Mouse (Mus musculus) right cerebral cortex, postnatal 14 days (tissue): ENCODE measurements at regions not wholly inside any gene's neighbourhood (a gene's known extent, or its start where the extent isn't known, plus 50 kb on each side); places are given as distances from the start of the nearest gene placed in this dataset.
A peak's percentile ranks its signal among the peaks of the same experiment; 100 is the strongest.

Experiments used
- DNase-seq: peaks from one replicate; pipeline ENCODE4 v3.0.0; 2022

DNA sequence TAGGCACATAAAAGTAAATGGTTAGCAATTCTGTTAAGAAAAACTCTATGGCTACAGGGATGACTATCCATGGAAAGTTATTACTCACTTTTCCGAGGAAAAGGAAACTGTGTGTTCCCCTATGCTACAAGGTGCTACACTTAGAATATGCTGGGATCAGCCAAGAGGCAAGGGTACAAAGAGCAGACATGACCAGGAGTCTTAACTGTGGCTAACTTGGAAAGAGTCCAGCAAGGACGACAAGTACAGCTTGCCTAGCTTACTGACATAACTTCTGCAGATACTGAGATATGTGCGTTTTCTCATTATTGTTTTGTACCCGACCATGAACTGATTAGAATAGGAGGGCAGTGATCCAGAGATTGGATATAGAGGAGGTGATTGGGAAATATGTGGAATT is 296.4 kb downstream of the Gm16223 start:
- DNase-seq: no peak

DNA sequence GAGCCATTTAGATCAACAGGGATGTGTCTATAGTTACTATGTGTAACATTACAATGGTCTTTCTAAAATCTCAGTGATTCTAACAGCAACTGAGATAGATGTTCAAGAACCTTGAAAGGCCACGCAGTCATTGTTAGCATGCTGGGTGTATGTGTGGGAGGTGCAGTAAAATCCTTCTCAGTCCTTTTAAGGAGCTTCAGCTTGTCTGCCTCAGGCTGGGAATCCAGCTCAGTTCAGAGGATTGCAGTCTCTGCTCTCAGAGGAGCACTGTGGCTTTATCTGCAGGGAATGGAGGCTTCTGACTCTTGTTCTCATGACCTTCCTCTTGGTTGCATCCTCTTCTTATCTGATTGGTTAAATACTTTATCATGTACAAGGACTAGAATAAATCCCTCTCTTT is 320.2 kb downstream of the Gm16223 start:
- DNase-seq: no peak

DNA sequence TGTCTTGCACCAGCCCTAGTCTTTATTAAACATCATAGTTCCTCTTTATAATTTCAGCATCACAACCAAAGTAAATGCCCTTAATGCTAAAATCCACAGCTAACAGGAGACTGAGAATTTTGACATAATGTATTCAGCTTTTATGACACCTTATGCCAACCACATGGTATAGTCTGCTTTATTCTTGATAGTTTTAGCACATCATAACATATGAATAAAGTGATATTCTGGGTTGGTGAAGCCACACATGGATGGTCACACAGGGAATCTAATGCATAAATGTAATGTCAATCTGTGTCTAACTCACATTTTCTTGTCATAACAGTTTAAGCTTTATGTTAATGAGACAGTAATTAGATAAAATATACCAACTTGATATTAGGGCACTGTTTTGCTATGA is 328.9 kb downstream of the Gm16223 start:
- no peak for DNase-seq

DNA sequence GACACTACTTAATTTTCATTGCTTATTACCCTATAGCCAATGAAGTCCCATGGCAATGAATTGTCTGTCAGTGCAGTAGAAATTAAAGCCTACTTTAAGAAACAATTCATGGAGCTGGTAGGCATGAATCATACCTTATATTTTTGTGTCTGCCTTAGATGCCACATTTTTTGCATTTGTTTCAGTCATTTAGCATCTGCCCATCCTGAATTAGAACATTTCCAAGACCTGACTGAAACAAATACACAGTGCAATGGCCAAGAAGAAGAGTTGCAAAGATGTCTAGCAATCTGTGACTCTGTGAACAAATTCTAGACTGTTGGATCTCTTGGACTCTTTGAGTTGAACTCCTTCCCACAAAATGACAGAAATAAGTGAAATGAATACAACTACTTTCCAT is 342.2 kb downstream of the Gm16223 start:
- DNase-seq: no peak

DNA sequence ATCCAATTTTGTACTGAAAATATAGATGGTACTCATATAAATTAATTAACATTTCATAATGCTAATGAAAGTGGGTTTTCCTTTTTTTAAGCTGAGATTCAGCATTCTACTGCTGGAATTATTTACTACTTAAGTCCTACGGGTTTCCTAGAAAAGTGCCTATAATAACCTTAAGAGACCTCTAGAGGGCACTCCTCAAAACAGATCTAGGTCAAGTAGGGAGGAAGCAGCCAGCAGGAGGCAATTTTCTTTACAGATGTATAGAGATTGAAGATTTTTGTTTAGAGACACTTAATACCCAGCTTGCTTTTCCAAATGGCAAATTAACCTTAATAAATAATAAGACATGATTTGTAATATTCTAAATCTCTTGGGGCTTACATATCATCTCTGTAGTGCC is 344.5 kb downstream of the Gm16223 start:
- DNase-seq: no peak

DNA sequence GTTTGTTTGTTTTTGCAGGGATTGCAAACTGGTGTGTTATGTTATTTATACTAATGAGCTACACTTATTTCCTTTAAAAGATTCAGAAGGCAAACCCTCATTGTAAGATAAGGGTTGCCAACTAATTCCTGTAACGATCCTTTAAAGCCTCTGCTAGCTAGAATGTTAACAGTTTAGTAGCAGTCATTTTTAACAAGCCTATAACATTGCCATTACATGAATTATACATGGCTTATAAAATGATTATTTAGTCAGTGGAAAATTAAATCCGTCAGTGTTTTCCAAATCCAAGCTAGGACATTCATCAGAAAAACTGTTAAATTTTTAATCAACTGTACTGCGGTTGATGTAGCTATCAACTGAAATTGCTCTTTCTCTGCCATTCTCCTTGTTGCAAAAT is 358.1 kb downstream of the Gm16223 start:
- no peak for DNase-seq

DNA sequence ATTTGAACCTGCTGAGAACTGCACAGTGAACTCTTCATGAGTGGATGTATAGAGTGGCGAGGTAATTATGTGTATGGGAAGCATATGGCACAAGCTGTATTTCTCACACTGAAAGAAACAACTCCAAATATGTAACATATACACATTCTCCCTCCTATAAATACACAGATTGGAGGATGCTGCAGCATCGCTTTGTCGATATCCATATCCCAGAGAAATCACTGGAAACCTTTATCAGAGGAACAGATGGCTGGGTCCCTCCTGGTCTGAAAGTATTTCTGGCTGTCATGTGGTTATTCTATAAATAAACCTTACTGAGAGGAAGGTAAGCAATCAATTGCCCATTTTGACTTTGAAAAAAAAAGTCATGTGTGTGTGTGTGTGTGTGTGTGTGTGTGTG is 365.4 kb downstream of the Gm16223 start:
- DNase-seq: no peak

DNA sequence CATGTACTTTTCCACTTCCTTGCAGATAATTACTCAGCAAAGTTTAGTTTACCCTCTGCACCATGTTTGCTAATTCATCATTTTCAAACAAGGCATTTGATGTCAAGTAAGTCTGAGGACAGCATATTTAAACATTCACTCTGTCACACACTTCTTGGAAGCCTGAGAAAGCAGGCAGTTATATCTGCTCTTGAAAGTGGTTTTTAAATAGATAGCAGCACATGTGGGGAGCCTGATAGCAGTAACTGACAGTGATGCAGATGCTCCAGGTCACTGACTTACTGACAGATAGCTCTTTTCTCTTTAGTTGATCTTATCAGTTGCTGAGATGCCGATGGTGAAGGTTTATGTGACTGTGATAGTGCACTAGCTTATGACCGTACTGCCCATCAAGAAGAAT is 380.9 kb downstream of the Gm16223 start:
- DNase-seq: no peak

DNA sequence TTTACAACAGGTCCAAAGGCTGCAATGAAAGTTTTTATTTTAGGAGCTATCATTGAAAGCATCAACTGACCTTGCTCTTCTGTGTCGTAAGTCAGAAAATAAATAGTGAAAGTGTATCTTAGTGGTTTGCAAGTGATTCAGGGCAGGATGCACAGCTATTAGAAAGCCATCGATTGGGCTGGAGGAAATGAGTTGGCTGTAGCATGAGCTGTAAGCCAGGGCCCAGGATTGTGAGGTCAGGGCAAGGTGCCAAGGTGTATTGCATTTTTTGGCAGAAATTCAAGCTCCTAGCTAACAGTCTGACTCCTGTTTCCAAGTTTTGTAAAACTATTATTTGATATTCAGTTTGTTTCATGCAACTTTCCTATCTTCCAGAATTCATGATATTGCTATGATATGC is 381.8 kb downstream of the Gm16223 start:
- no peak for DNase-seq

DNA sequence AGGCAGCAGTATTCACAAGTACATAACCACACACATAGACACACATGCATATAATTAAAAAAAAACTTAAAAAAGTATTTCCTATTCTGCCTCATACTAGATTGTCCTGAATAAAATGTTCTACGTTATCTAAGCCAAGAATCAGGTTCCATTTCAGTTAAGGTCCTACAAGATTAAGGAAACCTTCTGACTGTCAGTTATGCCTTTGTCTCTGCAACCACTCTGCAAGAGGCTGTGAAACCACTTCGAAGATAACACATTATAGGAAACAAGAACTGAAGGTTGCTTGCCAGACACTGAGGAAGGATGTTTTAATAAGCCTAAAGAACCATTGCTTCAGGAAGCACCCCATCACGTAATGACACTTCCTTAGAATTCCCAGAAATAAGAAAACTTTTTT is 385.9 kb downstream of the Gm16223 start:
- no peak for DNase-seq

DNA sequence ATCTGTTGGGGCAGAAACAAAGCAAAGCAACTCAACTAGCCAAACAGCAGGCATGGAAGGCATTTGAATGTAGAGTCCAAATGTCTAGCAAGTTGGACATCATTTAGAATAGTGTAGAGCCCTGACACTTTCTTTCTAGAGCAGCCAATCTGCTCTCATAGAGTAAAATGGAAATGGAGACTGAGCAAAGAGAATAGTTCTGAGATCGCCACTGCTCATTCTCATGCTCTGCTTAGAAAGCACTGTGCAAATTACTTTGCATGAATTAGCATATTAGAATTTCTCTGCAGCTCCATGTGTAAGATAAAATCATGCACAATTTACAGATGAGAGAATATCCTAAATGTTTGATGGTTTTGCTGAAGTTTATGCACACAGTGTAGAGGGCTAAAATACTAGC is 393.4 kb downstream of the Gm16223 start:
- DNase-seq: no peak

DNA sequence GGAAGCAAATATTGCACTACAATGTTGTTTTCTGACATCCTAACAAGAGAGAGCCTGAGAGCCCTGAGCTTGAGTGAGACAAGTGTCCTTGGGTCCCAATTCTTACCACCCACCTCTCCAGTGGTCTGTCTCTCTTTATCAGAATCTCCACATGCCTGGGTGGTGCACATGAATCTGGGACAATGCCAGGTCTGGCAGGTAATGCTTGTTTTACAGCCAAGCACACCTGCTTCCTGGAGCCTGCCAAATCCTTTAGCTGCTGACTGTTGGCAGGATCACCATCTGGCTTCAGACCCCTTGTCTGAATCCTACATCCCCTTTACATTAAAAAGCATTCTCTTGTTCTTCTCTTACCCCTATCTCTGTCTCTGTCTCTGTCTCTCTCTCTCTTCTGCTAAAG is 397.1 kb downstream of the Gm16223 start:
- DNase-seq: peak; percentile 3

DNA sequence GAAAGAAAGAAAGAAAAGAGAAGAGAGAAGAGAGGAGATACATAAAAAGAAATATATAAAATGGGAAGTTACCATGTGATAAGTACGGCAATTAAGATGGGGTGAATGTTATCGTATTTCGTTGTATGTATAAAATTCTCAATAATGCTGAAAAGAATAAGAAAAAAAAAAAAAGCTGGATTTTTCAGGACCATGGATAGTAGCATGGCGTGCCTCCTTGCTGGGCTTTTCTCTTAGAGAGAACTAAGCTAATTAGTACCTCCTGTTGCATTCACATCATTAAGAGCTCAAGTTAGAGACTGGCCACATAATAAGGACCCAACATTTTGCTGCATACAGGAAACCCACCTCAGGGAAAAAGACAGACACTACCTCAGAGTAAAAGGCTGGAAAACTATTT is 405.7 kb downstream of the Gm16223 start:
- DNase-seq: no peak

DNA sequence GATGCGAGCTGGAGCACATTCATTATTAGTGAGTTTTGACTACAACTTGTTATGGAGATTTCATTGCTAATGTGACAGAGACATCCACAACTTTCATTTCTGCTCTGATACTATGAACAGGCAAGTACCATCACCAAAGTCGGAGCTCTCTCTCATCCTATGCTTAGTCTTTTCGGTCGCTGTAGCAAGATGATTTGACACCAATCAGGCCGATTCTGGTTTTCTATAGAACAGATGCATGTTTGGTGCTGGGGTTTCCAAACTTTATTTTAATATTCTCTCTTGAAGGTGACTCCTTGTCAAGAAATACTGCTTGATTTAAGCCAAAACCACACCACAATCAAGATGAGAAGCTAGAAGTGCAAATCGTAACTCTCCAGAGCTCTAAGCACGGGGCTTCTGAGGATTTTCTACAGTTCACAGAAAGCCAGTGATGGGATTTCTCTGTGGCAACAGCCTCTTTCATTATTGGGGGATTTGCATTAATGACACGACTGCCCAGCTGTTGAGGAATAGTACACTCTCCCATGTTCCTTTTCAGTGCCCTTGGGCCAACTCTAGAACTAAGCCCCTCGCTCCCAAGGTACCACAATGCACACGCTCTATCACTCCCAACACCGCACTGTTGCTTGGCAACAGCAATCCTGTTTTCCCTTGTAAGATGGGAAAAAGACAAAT is 434.5 kb downstream of the Gm16223 start:
- DNase-seq: no peak

DNA sequence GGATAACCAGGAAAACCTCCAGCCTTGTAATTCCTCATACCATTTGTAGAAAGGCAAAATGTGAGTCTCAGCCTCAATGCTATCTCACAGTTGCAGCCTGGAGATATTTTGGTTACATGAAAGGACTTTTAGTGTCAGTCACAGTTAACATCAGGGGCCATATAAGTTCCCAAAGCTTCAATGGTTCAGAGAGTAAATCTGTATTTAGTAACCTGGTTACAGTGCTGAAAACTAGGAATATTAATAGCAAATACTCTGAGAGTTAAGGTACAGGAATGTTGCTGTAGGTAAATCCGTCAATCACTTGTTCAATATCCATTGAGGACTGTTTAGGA is 435.0 kb downstream of the Gm16223 start:
- DNase-seq: no peak

DNA sequence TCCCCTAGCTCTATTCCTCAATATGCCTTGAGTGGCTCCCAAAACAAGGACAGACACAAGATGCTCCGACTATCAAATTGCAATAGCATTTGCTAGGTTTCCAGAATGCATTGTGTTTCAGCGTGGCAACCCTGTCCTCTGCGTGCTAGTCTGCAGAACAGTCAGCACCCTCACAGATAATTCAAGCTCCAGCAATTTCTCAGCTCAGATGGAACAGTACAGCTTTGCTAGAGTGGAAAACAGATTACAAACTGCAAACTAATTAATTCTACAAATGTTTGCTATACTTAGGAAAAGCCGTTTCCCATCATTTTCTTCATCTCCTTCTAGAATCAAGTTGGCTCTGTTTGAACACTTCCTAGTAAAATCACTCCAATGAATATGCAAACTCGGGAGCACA is 441.4 kb downstream of the Gm16223 start:
- no peak for DNase-seq

DNA sequence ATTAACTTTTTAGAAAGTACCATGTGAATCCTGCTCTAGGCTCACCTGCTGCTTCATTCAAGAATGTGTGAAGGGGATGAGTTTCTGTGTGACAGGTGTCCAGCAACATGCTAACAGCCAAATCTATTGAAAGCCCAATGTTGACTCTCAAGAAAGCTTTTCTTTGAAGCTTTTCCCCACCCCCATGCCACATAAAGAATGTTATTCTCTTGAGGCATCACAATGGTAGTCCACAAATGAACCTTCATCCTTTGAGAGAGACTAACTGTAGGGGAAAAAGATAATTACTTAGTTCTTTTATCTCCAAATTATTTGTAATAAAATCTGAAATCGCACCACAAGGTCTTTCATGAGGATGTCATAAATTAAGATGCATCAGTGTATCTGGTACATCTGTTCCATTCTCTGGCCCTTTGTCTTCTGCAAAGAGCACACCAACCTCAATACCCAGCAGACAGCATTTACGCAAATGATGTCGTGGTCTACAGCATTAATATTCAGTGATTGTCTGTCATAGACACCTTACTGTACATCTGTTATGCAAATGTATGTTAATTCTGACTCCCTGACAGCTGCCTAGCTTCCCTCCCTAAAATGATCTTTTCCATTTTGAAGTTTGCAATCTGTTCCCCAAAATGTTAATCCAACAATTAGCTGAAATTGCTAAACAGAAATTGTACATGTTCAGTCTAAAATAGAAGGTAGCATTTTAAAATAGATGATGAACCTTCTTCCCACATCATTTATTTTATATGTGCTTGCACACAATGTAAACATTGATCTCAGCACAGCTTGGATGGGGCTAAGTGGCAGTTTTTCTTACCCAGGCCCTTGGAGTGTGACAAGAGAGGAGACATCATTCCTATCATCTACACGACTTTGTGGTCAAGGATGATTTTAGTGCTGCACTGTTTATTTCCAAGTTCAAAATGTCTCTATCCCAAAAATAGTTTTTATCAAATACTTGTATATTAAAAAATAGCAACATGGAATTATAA is 455.7 kb downstream of the Gm16223 start:
- DNase-seq: no peak

DNA sequence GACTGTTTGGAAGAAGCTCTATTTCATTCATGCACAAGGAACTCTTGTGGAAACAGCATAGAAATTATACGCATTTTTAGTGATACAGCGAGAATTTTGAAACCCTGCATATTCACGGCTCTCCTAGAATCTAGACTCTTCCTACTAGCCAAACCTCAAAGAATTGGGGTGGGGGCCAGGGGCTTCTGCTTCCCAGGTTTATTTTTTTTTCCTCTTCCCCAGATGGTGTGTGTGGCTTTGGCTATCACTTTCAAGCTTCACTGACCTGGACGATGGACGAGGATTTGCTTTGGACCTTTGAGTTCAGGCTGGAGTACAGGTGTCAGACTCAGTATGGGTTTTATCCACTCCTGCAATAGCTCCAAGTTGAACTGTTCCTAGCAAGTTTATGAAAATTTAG is 457.7 kb downstream of the Gm16223 start:
- DNase-seq: no peak

DNA sequence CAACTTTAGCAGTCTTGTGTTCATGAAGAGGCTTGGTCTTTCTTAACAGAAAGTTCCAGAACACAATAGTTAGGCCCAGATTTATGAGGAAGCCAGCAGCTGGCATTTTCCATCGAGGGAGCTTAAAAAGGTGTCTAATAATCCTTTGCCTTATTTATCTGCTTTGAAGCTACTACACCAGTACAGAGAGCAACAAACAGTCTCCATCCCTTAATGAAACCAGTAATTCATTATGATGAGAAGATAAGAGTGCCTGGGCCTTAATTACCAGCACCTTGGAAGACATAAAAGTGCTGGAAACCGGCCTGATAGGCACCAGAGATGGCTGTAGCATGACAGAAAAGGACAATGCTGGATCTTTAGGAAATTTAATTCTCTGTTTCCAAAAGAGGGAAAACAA is 492.8 kb downstream of the Gm16223 start:
- DNase-seq: no peak

DNA sequence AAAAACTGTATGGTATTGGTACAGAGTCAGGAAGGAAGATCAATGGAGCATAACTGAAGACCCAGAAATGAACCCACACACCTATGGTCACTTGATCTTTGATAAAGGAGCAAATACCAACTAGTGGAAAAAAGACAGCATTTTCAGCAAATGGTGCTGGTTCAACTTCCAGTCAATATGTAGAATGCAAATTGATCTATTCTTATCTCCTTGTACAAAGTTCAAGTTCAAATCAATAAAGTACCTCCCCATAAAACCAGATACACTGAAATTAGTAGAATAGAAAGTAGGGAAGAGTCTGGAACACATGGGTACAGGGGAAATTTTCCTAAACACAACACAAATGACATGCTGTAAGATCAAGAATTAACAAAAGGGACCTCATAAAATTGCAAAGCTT is 495.6 kb downstream of the Gm16223 start:
- DNase-seq: no peak

DNA sequence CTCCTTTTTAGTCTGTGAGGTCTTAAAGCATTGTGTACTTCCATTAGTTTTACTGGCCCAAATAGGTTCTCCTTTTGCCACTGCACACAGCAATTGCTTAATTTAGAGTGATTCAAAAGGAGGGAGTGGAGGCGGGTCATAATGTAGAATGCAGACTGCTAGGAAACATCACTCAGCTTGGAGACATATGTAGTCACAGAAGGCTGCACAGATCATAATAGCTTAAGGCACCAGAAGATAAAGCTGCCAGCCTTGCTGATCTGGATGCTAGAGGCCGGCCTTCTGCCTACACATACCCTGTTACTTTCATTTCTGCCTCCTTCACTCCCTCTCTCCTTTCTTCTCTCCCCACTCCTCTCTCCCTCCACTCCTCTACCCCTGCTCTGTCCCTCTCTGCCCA is 508.2 kb downstream of the Gm16223 start:
- DNase-seq: no peak

DNA sequence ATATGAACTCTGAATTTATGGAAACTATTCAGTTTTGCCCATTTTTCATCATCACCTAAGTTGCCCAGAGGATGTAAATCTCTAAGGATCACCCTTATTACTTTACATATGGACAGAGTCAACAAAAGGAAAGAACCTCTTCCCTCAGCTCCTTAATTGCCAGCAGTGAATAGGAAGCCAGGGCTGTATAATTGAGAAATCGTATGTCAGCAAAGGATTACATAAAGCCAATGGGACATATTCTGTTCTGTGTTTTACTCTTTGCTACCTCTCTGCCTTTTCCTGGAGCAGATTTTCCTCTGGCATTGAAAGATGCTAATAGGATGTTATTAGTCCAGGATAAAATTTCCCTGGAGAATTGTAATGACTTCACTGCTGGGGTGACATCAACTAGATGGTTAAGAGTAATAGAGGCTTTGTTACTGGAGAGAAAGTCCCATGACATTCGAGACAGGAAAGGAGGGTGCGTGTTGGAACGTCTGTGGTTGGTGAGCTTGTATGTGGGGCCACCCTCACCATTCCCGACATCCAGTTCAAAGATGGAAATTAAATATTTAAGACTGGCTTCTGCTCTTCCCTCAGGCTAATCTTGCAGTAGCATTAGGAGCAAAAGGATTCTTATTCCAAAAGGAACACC is 510.6 kb downstream of the Gm16223 start:
- DNase-seq: no peak

DNA sequence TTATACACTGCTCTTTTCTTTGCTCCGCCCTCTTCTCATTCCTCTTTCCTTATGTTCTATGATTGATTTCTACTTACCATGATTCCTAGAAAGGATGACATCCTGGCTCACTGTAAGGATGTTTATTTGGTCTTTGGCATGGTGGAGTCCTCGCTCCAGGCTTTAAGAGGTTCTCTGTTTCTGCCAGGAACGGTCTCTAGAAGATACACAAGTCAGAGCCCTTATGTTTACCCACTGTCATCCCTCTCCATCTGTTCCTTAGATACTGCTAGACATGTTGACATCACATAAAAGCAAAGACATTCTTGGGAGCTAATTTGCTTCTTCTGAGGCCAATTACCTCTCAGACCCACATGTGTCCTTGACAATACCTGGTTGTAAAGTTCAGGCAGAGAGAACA is 552.9 kb downstream of the Gm16223 start:
- no peak for DNase-seq

DNA sequence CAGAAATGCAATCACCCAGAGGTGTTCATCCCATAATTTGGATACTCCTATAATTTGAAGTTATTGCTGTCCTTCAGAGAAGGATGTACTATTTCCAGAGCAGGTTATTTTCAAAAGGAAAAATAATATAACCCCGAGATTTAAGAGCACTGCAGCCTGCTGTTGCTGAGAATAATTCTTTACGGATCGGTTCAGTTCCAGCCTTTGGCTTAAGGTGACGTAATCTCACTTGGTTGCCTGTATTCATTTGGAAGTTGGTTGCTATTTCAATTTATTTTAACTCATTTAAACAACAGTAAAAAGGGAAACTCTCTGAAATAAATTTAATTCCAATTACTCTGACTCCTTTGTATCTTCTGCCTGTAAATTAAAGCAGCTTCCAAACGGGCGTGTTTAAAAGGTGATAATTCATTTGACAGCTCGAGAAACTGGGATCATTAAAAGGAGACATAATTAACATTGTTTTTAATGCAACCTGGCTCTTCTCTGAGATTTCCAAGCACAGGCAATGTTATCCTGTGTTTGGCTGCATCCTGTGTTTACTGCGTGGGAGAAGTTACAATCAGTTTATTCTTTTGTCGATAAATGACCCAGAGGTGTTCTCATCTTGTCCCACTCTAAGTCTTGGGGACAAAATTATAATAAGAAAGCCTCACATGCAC is 568.5 kb downstream of the Gm16223 start:
- DNase-seq: no peak
